Mouse (Mus musculus) C2C12 (cell line): ENCODE measurements around the gene Tmem209. TPM values are rescaled to one million over a fixed set of nuclear protein-coding genes. Genes with fewer than 3 reads are reported as not detected.

Experiments used
- H3K27me3 ChIP-seq: one replicate; pipeline ENCODE4 v1.6.1; 2011; ENCODE audit not compliant: control insufficient read depth, insufficient read depth, insufficient read length
- H3K36me3 ChIP-seq: one replicate; pipeline ENCODE4 v1.6.1; 2011; ENCODE audit not compliant: control insufficient read depth, insufficient read depth
- H3K4me3 ChIP-seq: one replicate; pipeline ENCODE4 v1.5.1; 2011; ENCODE audit warnings: mild to moderate bottlenecking, control low read depth; ENCODE audit not compliant: poor library complexity, insufficient read depth, severe bottlenecking
- H3K79me2 ChIP-seq: one replicate; pipeline ENCODE4 v1.6.1; 2011; ENCODE audit not compliant: control insufficient read depth, insufficient read depth
- H3K79me3 ChIP-seq: one replicate; pipeline ENCODE4 v1.6.1; 2011; ENCODE audit warnings: low read depth, control low read depth
- H3ac ChIP-seq: one replicate; pipeline ENCODE3; 2011; ENCODE audit warnings: low read depth; ENCODE audit not compliant: control insufficient read depth, insufficient read length
- CEBPB ChIP-seq: IDR thresholded peaks from one replicate; pipeline ENCODE4 v1.6.1; 2011; ENCODE audit warnings: low read depth, mild to moderate bottlenecking, control low read depth, moderate library complexity
- CTCF ChIP-seq: IDR thresholded peaks from one replicate; pipeline ENCODE4 v1.5.1; 2011; ENCODE audit not compliant: control insufficient read depth, insufficient read depth, insufficient read length
- FOSL1 ChIP-seq: IDR thresholded peaks from one replicate; pipeline ENCODE4 v1.8.0; 2011; ENCODE audit warnings: mild to moderate bottlenecking, low read length; ENCODE audit not compliant: poor library complexity, insufficient read depth, severe bottlenecking
- MAX ChIP-seq: IDR thresholded peaks from one replicate; pipeline ENCODE4 v1.6.1; 2011; ENCODE audit warnings: mild to moderate bottlenecking, control low read depth
- MYOD1 ChIP-seq: IDR thresholded peaks from one replicate; pipeline ENCODE4 v1.6.1; 2011; ENCODE audit warnings: low read depth; ENCODE audit not compliant: control insufficient read depth, insufficient read length
- MYOG ChIP-seq: IDR thresholded peaks from one replicate; pipeline ENCODE4 v1.6.1; 2011; ENCODE audit not compliant: control insufficient read depth, insufficient read length; ENCODE audit errors: extremely low read depth
- USF1 ChIP-seq: IDR thresholded peaks from one replicate; pipeline ENCODE4 v1.6.1; 2011; ENCODE audit warnings: low read depth, mild to moderate bottlenecking, control low read depth, moderate library complexity
- long read RNA-seq, 2 experiments: library from polyadenylated mRNA; unstranded; transcript quantifications; one replicate each; pipeline ENCODE4 v2.0.0; 2019 to 2020
- polyA plus RNA-seq: library from polyadenylated mRNA; unstranded; fragments of >200 nt; fragmentation: generic; extraction: Trizol; gene quantifications from one replicate; pipeline ENCODE4 v1.2.1, GENCODE M21; 2012; ENCODE audit warnings: missing spikeins

Gene Tmem209
- 19.5 TPM for polyA plus RNA-seq
- long read RNA-seq, experiment 1, transcript Tmem209-204 (15 exons, 3,485 nt) = major isoform, 24 of 41 reads
- long read RNA-seq, experiment 1, partial matches to known transcripts = 9 of 41 reads
- long read RNA-seq, experiment 1, other reads (novel, unspliced or antisense) = 8 of 41 reads
- long read RNA-seq, experiment 2, transcript Tmem209-204 (15 exons, 3,485 nt) = major isoform, 136 of 187 reads
- long read RNA-seq, experiment 2, partial matches to known transcripts = 13 of 187 reads
- long read RNA-seq, experiment 2, other reads (novel, unspliced or antisense) = 35 of 187 reads

GRCm38 (mm10) chr6:30509265-30510239 lies at the start of gene Tmem209, which contains the start of gene Ssmem1:
Tmem209 (minus strand) TSS chr6:30509783.
Ssmem1 (plus strand) TSS chr6:30509849.
- Histone ChIP-seq H3K79me2 (peaks cover 19% of the 10 kb centered on the region), H3K79me3 (peaks cover 3% of the 10 kb centered on the region), H3K4me3 (peak within 1 kb of the TSS; percentile 42), H3ac (peak within 1 kb of the TSS; percentile 93), H3K27me3 (no peaks in the 10 kb centered on the region), H3K36me3 (peaks cover 41% of the 10 kb centered on the region)
- TF ChIP-seq USF1 = peak; percentile 28
- TF ChIP-seq CEBPB = no peak
- no peak for TF ChIP-seq MYOG
- TF ChIP-seq FOSL1 = no peak
- TF ChIP-seq MAX = peak; percentile 62
- no peak for TF ChIP-seq CTCF
- no peak for TF ChIP-seq MYOD1

- no peak for TF ChIP-seq MAX
- peak; percentile 47 for TF ChIP-seq MYOD1
- TF ChIP-seq CEBPB = no peak
- TF ChIP-seq CTCF = no peak
- no peak for TF ChIP-seq USF1
- no peak for TF ChIP-seq MYOG
- Histone ChIP-seq H3K27me3 (no peaks in the 10 kb centered on the region), H3ac (no peak overlapping the region), H3K79me2 (no peaks in the 10 kb centered on the region), H3K79me3 (no peaks in the 10 kb centered on the region), H3K36me3 (no peaks in the 10 kb centered on the region), H3K4me3 (no peak overlapping the region)
Observed at GRCm38 (mm10) chr6:30556080-30556479, 46.5 kb upstream of the Tmem209 start.

- no peak for TF ChIP-seq MYOD1
- TF ChIP-seq MAX = no peak
- no peak for TF ChIP-seq USF1
- no peak for TF ChIP-seq FOSL1
- no peak for TF ChIP-seq CTCF
- no peak for TF ChIP-seq CEBPB
- TF ChIP-seq MYOG = no peak
- H3K79me3 ChIP-seq = no peaks in the 10 kb centered on the region
- H3K27me3 ChIP-seq = no peaks in the 10 kb centered on the region
- no peak overlapping the region for H3ac ChIP-seq
- H3K79me2 ChIP-seq = no peaks in the 10 kb centered on the region
- no peak overlapping the region for H3K4me3 ChIP-seq
- H3K36me3 ChIP-seq = no peaks in the 10 kb centered on the region
Observed at GRCm38 (mm10) chr6:30554621-30555170, 45.1 kb upstream of the Tmem209 start.

GRCm38 (mm10) chr6:30554092-30554491 lies 44.5 kb upstream of the Tmem209 start:
- Histone ChIP-seq H3K27me3 (no peaks in the 10 kb centered on the region), H3K79me3 (no peaks in the 10 kb centered on the region), H3K79me2 (no peaks in the 10 kb centered on the region), H3ac (no peak overlapping the region), H3K36me3 (no peaks in the 10 kb centered on the region), H3K4me3 (no peak overlapping the region)
- TF ChIP-seq MYOD1 = no peak
- no peak for TF ChIP-seq USF1
- TF ChIP-seq MYOG = no peak
- TF ChIP-seq CTCF = no peak
- no peak for TF ChIP-seq FOSL1
- TF ChIP-seq MAX = no peak
- no peak for TF ChIP-seq CEBPB

GRCm38 (mm10) chr6:30553381-30554010 lies 43.9 kb upstream of the Tmem209 start:
- Histone ChIP-seq H3K27me3 (no peaks in the 10 kb centered on the region), H3ac (no peak overlapping the region), H3K79me2 (no peaks in the 10 kb centered on the region), H3K79me3 (no peaks in the 10 kb centered on the region), H3K4me3 (no peak overlapping the region), H3K36me3 (no peaks in the 10 kb centered on the region)
- TF ChIP-seq FOSL1 (no peak), MYOD1 (no peak), MAX (no peak), CTCF (no peak), USF1 (no peak), CEBPB (no peak), MYOG (no peak)
